Mouse (Mus musculus) urinary bladder, postnatal 10 days (tissue): ENCODE data around the gene Gm20422.
A peak's percentile ranks its signal among the peaks of the same experiment; 100 is the strongest.

ENCODE experiments used
- DNase-seq: peaks from one replicate; pipeline ENCODE4 v3.0.0; 2022; ENCODE audit warnings: low spot score

Gm20422 gene

GRCm38 (mm10) chr8:69793666-69794065 lies 19.0 kb upstream of the Gm20422 start:
- no peak for DNase-seq

GRCm38 (mm10) chr8:69791415-69792068 lies 16.9 kb upstream of the Gm20422 start:
- DNase-seq, result no peak

DNA sequence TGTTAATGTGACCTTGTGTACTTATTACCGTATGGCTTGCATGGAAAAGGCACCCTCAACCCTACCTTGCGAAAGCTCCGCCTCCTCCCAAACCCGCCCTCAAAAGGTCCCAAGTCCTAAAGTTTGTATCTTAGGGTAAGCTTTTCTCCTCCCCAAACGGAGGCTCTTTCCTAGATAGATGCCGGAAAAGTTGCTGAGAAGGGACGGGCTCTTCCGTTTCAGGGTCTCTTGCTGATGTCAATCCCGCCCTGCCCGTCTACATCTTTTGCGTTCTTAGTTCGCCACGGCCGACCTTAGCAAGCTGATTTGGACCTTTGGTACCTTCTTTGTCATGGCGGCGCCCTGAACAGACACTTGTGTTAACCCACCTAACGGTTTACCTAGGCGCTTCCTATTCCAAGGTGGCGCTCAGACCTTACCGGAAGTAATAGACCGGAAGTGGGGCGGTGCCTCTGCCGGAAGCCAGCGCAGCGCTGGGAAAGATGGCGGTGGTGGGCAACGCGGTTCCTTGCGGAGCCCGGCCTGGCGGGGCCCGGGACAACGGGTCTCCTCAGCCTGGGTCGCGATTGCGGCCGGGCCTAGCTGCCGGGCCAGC lies 16.2 kb upstream of the Gm20422 start, which contains the start of the genes Atp13a1 and Zfp866:
Gene Atp13a1 (plus strand): TSS at position 391 of the 595 bp plus-strand sequence.
Gene Zfp866 (minus strand): TSS at position 406 of the 595 bp plus-strand sequence.
- no peak for DNase-seq

GRCm38 (mm10) chr8:69790364-69790763 lies 15.7 kb upstream of the Gm20422 start:
- no peak for DNase-seq

DNA sequence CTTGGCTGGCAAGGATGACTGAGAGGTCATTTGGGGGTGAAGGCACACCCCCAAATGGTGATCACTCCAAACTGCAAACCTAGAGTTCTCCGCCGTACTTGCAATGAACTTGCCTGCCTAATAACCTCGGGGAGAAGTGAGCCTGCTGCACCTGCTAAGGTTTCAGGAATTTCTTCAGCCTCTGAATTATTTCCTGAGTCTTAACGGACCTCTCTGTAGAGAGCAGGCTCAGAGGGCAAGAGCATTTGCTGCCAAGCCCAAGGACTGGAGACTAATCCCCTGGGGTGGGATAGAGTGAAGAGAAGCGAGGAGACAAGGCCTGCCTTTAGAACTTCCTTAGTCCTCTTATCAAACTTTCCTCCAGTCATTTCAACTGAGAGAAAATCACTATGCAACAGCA lies 15.0 kb upstream of the Gm20422 start:
- no peak for DNase-seq

DNA sequence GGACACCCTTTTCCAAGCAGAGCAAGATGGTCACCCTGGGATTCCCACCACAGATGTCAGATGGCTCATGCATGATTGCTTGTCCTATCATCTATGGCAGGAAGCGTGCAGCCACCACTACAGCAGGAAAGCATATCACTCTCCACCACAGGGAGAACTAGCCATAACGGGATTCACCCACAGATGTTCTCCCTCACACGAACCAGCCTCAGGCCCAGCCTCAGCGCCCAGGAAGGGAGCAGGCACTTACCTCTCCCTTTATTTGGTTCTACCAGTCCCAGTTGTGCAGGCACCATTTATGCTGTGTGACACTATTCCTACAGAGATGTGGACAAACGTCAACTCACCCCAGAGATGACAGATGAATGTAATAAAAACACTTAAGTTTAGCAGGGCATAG lies 14.4 kb upstream of the Gm20422 start:
- no peak for DNase-seq

- no peak for DNase-seq
Observed at GRCm38 (mm10) chr8:69777111-69777510, 2.4 kb upstream of the Gm20422 start.

- no peak for DNase-seq
Observed at GRCm38 (mm10) chr8:69775149-69775534, 456 bp upstream of the Gm20422 start.

DNA sequence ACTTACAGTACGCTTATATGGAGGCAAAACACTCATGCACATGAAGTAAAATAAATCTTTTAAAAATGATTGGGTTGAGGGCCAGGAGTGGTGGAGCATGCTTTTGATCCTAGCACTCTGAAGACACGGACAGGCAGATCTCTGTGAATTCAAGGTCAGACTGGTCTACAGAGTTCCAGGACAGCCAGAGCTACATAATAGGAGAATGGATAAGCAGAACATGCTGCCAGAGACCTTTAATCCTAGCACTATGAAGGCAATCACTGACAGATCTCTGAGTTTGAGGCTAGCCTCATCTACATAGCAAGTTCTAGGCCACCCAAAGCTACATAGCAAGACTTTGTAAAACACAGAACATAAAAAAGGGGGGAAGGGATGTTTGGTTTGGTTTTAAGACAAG lies 2.6 kb downstream of the Gm20422 start:
- DNase-seq, result no peak

- DNase-seq, result no peak
Observed at GRCm38 (mm10) chr8:69771221-69771620, 3.5 kb downstream of the Gm20422 start.

DNA sequence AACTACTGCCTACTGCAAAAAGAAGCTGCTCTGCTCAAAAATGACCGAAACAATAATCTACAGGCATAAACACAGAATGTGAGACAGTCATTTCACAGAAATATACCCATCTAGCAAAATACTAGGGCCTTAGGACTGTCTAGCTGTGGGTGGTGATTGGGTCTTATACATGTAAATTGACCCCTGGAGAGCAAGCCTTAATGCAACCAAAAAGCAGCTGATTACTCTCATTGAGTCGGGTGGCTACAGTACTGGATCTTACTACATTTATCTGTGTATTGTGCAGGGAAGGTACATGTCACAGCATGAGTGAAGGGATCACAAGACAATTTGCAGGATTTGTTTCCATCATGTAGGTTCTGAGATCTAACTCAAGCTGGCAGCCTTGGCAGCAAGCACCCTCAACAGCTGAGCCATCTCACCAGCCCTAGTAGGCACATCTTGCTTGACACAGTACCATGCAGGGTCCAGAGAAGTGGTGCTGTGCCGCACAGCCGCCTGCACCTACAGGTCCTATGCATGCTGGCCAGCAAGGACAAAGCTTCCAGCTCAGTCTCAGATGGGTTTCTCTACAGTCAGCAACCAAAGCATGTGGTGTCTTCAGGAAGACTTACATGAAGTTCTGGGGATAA lies 12.8 kb downstream of the Gm20422 start:
- no peak for DNase-seq

DNA sequence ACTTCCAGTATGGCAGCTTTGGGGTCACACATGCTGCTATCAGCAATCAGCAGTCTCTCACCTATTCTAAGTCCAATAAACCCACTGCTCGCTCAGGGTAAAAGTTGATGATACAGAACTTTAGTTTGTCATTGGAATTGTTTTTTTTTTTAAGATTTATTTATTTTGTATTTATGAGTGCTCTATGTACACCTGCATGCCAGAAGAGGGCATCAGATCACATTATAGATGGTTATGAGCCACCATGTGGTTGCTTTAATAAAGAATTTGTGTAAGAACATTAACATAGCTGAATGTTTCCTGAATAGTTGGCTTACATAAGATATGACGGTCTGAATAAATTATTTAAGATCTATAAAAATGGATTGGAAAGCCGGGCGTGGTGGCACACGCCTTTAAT lies 16.4 kb downstream of the Gm20422 start:
- DNase-seq, result no peak

- DNase-seq, result no peak
Observed at GRCm38 (mm10) chr8:69752437-69752836, 22.2 kb downstream of the Gm20422 start.

GRCm38 (mm10) chr8:69749544-69750454 lies 24.9 kb downstream of the Gm20422 start, which contains the start of gene Zfp963:
Gene Zfp963 (minus strand): TSS chr8:69749970.
- DNase-seq, result peak; percentile 77

DNA sequence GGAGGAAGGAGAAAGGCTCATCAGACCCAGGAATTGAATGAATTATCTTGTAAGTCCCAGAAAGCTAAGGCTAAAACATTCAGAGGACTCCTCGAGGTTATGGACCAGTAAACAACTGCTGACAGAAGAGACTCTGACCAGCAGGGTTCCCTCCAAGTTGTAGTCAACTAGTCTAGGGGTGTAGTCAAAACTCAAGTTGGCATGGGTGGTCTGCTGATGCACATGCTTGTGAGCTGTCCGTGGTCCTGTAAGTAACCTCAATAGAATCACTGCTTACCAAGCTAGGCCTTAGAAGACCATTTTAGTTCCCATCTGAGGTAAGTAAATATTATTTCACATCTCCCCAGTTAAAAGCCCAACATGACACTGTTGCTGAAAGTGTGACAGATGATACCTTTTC lies 33.5 kb downstream of the Gm20422 start:
- no peak for DNase-seq

GRCm38 (mm10) chr8:69740763-69741162 lies 33.9 kb downstream of the Gm20422 start:
- DNase-seq, result no peak

DNA sequence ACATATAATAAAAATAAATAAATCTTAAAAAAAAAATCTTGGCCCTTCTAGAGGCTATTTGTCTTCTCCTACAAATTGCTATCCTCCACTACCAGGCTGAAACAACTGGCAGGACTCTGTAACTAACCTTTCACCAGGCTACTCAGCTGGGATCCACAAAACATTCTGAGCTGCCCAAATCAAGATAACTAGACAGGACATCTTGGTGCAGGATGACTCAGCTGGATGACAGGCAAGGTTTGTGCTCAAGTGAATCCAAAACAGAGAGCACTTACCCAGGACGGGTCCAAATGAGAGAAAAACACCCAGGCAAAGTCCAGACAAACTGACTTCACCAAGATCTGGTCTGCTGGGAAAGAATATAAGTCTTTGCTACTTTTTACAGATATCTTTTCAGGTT lies 39.2 kb downstream of the Gm20422 start:
- DNase-seq, result no peak

GRCm38 (mm10) chr8:69717232-69717580 lies 57.5 kb downstream of the Gm20422 start:
- DNase-seq, result no peak

DNA sequence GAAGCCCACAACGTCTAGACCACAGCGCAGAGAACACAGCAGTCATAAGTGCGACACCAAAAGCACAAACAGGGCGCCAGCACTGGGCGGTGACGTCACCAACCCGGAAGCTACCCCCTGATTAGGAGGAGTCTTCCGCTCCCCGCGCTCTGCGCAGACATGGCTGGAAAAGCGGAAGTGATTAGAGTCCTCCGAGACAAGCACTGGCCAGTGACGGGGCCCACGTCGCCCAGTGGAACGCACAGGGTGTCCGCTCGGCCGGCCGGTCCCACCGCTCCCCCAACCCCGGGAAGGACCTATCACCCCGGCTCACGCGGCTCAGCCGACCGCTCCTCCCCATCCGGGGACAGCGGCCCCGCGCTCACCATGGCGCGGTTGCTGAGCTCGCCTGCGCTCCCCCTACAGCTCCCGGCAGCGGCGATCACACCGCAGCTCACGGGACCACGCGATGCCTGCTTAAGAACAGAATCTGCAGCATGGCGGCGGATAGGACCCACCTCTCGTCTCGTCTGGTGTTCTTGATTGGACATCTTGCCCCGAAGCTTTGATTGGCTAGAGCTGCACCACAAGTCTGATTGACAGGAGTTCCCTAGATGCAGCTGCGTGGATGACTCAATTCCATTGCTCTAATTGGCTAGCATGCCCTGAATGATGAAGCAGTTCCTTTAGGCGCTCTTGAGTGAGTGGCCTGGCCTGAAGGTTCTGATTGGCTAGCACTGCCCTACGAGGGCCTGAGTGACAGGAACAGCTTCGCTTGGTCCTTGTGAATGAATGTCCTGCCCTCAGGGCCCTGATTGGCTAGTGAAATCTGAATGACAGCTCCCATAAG lies 58.1 kb downstream of the Gm20422 start:
- peak; percentile 80 for DNase-seq

- DNase-seq, result no peak
Observed at GRCm38 (mm10) chr8:69715366-69715765, 59.3 kb downstream of the Gm20422 start.

- no peak for DNase-seq
Observed at GRCm38 (mm10) chr8:69713516-69713915, 61.2 kb downstream of the Gm20422 start.
